Mouse (Mus musculus): ENCODE data around the gene Mia. TPM values are rescaled to one million over a fixed set of nuclear protein-coding genes. Genes with fewer than 3 reads are reported as not detected.

Gene Mia
- total RNA-seq, 2 experiments from 2014 or later: not detected

- DNase-seq: no peak
- intact Hi-C loops (cut with DNase I): loop anchor here (5.0 to 10.0 kb wide), 2 partner anchors 169 to 311 kb away; partner anchors contain the start of gene Sertad3
These were observed 17.5 kb downstream of the Mia start for GRCm38 (mm10) chr7:27163450-27163805.

GRCm38 (mm10) chr7:27162780-27163449, 18.0 kb downstream of the Mia start:
- no peak for DNase-seq
- intact Hi-C loops (cut with DNase I): loop anchor here (5.0 to 10.0 kb wide), 2 partner anchors 169 to 312 kb away; partner anchors contain the start of gene Sertad3

GRCm38 (mm10) chr7:27161744-27162143, 19.2 kb downstream of the Mia start:
- intact Hi-C loops (cut with DNase I): loop anchor here (5.0 to 10.0 kb wide), 2 partner anchors 171 to 313 kb away; partner anchors contain the start of gene Sertad3
- no peak for DNase-seq

GRCm38 (mm10) chr7:27160921-27161320, 20.0 kb downstream of the Mia start:
- no peak for DNase-seq
- intact Hi-C loops (cut with DNase I): loop anchor here (5.0 to 10.0 kb wide), 2 partner anchors 171 to 314 kb away; partner anchors contain the start of gene Sertad3

- peak; percentile 88 to 91 for DNase-seq
- intact Hi-C loops (cut with DNase I): loop anchor here (5.0 to 10.0 kb wide), 2 partner anchors 172 to 315 kb away; partner anchors contain the start of gene Sertad3
These were observed 21.1 kb downstream of the Mia start for GRCm38 (mm10) chr7:27159882-27160281.

GRCm38 (mm10) chr7:27159256-27159655, 21.7 kb downstream of the Mia start:
- intact Hi-C loops (cut with DNase I): no loop called here
- no peak for DNase-seq

GRCm38 (mm10) chr7:27158171-27158570, 22.8 kb downstream of the Mia start:
- intact Hi-C loops (cut with DNase I): no loop called here
- no peak for DNase-seq

GRCm38 (mm10) chr7:27156005-27156404, 25.0 kb downstream of the Mia start:
- intact Hi-C loops (cut with DNase I): no loop called here
- no peak for DNase-seq

GRCm38 (mm10) chr7:27153205-27153764, 27.7 kb downstream of the Mia start, which contains the start of gene Cyp2t4:
Gene Cyp2t4, plus strand, starts transcription at chr7:27153714.
- intact Hi-C loops (cut with DNase I): no loop called here
- DNase-seq: peak in 1 of 2 experiments; percentile 30

- DNase-seq: no peak
- intact Hi-C loops (cut with DNase I): no loop called here
These were observed 44.5 kb downstream of the Mia start for GRCm38 (mm10) chr7:27136410-27136996.

GRCm38 (mm10) chr7:27133757-27134156, 47.2 kb downstream of the Mia start:
- intact Hi-C loops (cut with DNase I): loop anchor here (2.0 kb wide), 1 partner anchor 143 kb away; no protein-coding TSS in a partner anchor

GRCm38 (mm10) chr7:27133156-27133555, 47.8 kb downstream of the Mia start:
- intact Hi-C loops (cut with DNase I): loop anchor here (2.0 kb wide), 1 partner anchor 144 kb away; no protein-coding TSS in a partner anchor
- peak; percentile 14 to 26 for DNase-seq

More at GRCm38 (mm10) chr7:27133757-27134156, 47.2 kb downstream of the Mia start:
- DNase-seq: no peak

GRCm38 (mm10) chr7:27132588-27132987, 48.4 kb downstream of the Mia start:
- intact Hi-C loops (cut with DNase I): loop anchor here (1.0 to 2.0 kb wide), 2 partner anchors 144 to 153 kb away; no protein-coding TSS in a partner anchor

GRCm38 (mm10) chr7:27131387-27131786, 49.6 kb downstream of the Mia start:
- no peak for DNase-seq
- intact Hi-C loops (cut with DNase I): no loop called here

More at GRCm38 (mm10) chr7:27132588-27132987, 48.4 kb downstream of the Mia start:
- peak; percentile 43 to 76 for DNase-seq

GRCm38 (mm10) chr7:27130521-27131370, 50.2 kb downstream of the Mia start:
- intact Hi-C loops (cut with DNase I): no loop called here
- no peak for DNase-seq

- DNase-seq: no peak
- intact Hi-C loops (cut with DNase I): loop anchor here (10.0 kb wide), 1 partner anchor 1275 kb away; no protein-coding TSS in a partner anchor
These were observed 51.1 kb downstream of the Mia start for GRCm38 (mm10) chr7:27129811-27130210.

Data from heart, postnatal 10 days (tissue).